Mouse (Mus musculus) layer of hippocampus, postnatal 36 days (tissue): ENCODE results near the gene Dusp27. TPM values are rescaled to one million over a fixed set of nuclear protein-coding genes. Genes with fewer than 3 reads are reported as not detected.
"Not testable (repeated sequence)": the region's sequence is repeated elsewhere in the genome, so short reads cannot be mapped to it uniquely, and the experiment has no call there.

ENCODE experiments used
- DNase-seq, 2 experiments: peaks; one replicate each; pipeline ENCODE4 v3.0.0; 2022
- total RNA-seq, 2 experiments: library from RNA; stranded (reverse); gene quantifications; 2 replicates each; pipeline ENCODE4 v1.2.3; 2021

The Dusp27 gene
- total RNA-seq, 2 experiments from 2014 or later: not detected

DNA sequence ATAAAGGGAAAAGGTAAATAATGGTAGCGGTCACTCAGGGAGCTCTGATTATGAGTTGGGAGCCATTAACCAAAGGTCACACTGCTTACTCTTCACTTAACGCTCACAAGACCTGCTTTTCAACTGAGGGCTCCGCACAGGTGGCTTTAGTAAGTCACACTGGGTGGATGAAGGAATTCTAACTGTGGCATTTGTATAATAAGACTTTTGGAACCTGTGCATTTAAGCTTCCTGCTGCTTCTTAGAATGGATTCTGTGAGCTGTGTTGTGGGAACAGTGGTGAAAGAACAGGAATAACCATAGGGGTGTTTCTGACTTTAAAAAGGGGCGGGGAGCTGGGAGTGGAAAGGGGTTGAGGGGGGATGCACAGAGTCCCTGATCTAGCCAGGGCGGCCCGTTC, 14.6 kb upstream of the Dusp27 start:
- DNase-seq: no peak

DNA sequence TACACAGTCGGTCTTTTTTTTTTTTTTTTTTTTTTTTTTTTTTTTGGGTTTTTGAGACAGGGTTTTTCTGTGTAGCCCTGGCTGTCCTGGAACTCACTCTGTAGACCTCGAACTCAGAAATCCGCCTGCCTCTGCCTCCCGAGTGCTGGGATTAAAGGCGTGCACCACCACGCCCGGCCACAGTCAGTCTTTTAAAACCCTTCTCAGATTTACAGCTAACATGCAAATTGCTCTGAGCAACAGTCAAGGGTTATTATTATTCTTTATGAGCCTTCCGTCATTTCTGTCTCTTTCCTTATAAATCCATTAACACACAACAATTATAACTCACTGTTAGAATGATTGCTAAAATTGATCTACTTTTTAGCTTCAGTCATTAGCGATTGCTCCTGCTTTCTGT, 14.1 kb upstream of the Dusp27 start:
- DNase-seq: not testable (repeated sequence)

DNA sequence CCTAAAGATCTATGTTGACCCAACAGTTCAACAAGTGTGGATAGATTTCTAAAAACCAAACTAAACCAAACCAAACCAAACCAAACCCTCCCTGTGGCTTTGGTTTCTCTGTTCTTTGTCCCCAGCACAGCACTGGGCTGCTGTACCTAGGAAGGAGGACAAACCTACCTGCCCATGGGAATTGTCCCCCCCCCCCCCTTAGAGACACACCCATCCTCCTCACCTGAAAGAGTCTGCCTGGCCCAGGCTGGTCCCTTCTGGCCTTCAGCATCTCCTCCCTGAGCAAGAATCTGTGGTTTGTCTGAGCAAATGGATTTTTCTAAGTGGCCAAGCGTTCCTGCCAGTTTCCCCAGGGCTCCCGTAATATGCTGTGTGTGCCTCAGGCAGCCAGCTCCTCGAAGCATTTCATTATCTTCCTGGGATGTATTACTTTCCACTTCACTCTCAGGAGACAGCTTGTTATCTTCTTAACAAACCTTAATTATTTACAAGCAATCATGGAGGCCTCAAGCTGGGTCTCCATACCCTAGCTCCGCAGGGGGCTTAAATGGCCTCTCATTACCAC, 12.0 kb upstream of the Dusp27 start:
- DNase-seq: no peak

GRCm38 (mm10) chr1:166139113-166139512, 11.4 kb upstream of the Dusp27 start:
- no peak for DNase-seq

- DNase-seq: peak in 1 of 2 experiments; percentile 14
Observed at GRCm38 (mm10) chr1:166138136-166138535, 10.4 kb upstream of the Dusp27 start.

- no peak for DNase-seq
Observed at GRCm38 (mm10) chr1:166137244-166137938, 9.7 kb upstream of the Dusp27 start.

DNA sequence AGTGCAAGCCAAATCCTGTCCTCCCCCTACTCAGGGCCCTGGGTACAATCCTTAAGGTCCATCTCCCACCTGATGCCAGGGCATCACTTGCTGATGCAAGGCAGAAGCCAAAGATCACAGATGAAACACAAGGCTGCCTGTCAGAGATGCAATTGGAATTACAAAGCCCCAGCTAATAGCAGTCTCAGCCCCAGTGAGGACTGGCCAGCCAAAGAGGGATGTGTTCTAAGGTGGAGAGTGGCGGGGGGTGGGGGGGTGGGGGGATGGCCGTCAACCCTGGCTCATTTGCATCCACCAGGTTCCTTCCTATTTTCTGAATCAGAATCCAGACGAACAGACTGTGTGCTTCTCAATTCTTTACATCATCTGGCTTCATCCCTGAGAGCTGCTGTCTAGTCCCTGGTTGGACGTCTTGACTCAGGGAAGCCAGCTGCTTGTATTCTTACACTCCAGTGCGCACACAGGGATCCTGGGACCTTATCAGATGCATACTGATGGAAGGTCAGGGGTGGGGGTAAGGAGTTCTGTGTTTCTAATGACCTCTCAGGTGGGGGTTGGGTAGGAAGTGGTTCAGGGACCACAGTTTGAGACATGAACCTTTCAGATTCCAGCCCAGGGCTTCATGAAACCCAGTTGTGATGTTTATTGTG, 7.5 kb upstream of the Dusp27 start:
- DNase-seq: no peak

- DNase-seq: no peak
Observed at GRCm38 (mm10) chr1:166132367-166132766, 4.6 kb upstream of the Dusp27 start.

DNA sequence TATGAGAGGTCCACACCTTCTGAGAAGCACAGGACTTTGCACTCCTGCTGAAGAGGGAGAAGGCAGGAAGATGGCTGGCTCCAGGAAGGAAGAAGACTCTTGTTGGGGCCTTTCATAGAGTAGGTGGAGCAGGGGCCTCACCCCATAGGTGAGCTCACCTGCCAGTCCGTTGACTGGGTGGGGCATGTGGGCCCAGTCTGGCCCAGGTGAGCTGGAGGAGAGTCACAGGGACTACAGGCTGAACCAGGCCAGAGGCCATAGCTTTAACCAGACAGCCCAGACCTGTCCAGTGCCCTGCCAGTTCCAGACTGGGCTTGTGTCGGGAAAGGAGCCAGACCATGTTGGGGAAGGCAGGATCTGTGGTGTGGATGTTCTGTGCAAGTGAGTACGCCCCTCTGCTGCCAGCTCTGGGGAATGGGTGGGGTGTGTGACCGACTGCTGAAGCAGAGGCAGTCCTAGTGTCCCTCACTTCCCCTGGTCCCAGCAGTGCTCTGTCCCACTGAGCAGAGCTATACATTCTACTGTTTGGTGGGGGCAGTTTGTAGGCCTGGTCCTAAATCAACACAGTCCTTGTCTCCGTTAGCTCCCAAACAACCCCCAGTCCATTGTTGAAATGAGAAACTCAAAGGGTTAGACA, 2.6 kb upstream of the Dusp27 start, which contains the start of gene Gpa33:
Gpa33 (plus strand) TSS at position 15 of the 637 bp plus-strand sequence.
- DNase-seq: no peak

DNA sequence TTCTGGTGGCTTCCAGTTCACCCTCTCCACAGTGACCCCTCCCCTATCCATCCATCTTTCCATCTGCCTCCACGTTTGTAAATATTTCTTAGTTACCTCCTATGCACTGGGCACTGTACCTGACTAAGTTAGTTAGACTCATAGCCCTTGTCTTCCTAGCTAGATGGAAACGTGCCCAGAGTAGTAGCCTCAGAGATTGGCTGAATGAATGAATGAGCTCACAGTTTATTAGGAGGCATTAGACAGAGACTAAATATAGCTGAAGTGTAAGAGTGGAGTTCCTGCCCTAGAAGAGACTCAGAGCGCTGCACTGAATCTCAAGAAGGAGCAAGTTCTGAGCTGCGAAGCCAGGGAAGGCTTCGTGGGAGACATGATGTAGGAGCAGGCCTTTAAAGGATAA, 829 bp upstream of the Dusp27 start:
- no peak for DNase-seq

DNA sequence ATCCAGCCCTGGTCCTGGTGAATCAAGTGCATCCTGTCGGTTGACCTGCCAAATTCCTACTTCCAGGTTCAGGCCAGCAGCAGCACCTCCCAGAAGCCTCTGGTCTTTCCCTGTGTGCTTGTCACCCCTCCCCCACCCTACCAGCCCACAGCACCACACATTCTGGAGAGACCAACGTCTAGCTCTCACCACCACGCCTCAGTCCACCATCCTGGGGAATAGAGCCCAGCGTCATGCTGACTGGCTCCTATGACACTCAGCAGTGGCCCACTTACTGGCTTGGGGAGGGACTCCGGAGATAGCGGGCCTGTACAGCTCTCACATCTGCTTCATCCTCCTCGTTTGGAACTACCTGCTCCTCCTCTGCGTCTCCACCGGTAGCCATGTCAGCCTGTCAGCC, 927 bp downstream of the Dusp27 start:
- DNase-seq: no peak

GRCm38 (mm10) chr1:166126290-166126689, 1.4 kb downstream of the Dusp27 start:
- no peak for DNase-seq

DNA sequence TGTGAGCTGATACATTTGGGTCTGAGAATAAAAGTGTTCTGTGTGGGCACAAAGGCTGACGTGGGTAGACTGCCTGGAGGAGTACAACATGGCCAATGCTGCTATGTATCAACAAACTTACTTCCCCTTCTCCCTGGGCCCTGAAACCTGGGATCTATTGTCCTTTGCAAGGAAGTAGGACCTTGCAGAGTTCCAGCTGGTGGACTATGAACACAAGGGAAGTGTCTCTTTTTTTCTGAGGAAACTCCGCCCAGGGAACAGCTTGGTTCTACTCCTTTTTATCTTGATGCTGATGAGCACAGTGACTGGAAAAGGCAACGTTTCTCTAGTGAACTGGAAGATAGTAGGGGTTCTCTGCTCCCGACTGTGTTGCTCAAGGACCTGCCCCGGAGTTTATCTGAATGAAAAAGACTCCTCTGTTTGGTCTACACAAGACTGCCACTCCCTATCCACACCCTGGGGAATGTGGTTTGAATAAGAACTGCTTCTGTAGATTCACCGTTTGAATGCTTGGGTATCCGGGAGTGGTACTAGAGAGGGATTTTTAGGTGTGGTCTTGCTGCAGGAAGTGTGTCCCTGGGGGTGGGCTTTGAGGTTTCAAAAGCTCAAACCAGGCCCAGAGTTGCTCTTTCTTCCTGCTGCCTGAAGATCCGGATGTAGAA, 2.7 kb downstream of the Dusp27 start:
- no peak for DNase-seq

- no peak for DNase-seq
Observed at GRCm38 (mm10) chr1:166123751-166124150, 4.0 kb downstream of the Dusp27 start.

GRCm38 (mm10) chr1:166123045-166123444, 4.7 kb downstream of the Dusp27 start:
- DNase-seq: no peak

DNA sequence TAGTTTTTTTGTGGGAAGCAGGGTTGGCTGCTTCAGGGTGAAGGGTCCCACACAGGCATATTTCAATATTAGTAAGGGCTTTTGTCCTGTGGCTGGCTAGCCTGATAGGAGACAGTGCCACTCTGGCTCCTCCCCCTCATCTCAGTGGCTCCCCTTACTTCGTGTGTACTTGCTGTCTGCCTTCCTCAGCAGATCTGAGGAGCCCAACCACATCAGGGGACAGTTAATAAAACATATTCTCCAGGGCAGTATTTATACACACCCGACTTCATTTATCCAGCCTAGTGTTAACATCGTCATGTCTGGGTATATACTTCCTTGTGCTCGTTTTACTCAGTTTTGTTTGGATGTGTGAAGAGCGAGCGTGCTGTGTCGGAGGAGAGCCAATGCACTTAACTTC, 5.6 kb downstream of the Dusp27 start:
- DNase-seq: no peak

DNA sequence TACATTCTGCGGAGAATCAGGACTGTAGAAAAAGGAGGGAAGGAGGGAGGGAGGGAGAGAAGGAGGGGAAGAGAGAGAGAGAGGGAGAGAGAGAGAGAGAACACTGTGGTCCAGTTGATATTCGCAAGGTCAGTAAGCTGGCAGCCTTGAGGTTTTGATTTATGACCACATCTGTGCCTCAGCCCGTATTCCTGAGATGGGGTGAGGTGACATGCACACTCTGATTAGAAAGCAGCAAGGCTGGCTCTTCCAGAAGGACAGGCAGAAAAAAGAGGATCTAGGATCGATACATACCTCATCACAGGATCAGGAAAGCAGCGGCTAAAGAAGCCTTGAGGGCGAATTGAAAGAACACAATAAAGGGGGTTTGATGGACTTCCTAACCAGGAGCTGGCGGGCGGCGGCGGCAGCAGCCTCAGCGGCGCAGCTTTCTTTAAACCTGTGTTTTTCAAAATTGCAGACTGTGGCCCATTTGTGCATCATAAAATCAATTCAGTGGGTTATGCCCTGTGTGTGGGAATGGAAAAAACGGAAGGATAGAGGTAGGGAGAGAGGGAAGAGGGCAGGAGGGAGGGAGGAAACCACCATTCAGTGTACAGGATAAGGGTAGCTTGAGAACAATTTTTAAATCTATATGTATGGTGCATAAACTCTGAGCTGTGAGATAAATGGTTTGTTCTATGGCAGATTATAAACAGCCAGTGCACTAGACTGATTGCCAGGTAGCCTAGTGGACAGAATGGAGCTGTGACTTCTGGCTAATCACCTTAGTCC, 9.7 kb downstream of the Dusp27 start:
- DNase-seq: no peak

DNA sequence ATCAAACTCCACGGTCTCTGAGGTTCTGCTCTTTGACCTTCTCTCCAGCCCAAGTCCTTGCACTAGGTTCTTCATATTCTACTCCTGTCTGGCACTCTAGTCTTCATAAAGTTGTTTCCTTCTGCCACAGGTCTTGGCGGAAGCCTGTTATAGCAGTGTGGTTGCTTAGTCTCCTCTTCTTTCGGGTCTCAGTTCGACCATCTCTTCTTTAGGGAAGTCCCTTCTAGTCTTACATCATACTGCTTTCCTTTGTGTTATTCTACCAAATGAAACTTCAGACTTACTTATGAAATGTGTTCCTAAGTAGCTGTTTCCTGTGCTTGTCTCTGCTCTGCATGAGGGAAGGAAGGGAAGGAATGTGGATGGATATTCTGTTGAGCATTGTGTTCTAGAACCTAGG, 12.0 kb downstream of the Dusp27 start:
- DNase-seq: no peak

DNA sequence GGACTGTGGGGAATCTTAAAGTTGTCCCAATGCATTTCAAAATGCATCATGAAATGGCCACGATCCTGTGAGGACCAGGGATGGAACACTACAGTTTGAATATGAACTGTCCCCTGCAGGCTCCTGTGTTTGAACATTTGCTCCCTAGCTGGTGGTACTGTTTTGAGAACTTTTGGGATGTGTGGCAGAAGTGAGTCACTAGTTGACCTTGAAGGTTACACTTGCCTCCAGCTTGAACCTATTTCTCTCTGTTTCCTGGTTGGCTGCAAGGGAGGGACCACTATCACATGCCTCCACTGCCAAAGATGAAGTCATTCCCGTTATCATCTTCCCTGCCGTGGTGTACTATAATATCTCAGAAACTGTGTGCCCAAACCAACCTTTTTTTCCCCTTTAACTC, 12.7 kb downstream of the Dusp27 start:
- no peak for DNase-seq

- DNase-seq: no peak
Observed at GRCm38 (mm10) chr1:166105464-166105863, 22.3 kb downstream of the Dusp27 start.

DNA sequence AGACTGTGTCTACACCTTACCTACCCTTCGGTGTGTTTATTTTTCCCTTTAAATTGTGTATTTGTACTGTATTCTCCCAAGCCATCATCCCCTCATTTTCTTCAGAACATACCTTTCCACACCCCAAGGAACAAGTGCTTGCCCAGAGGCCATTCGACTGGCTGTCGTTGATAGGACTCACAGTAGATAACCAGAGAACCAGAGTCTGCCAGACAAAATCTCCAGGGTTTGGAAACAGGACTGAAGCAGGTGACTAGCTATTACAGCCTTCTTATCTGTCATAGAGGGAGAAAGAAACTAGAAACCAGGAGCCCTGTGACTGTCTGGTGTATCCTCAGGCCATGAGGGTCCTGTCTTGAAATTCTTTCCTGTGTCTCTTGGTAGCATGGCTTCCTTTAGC, 22.9 kb downstream of the Dusp27 start:
- DNase-seq: no peak
